Mouse (Mus musculus): ENCODE results near the gene Hoxd8.

- TF ChIP-seq CTCF (IDR thresholded peaks at IDR 0.05; ENCODE audit: low read depth) (no peak), EP300 (optimal IDR thresholded peaks at IDR 0.05) (no peak)
Measured at GRCm38 (mm10) chr2:74656632-74657021, 47.8 kb upstream of the Hoxd8 start.

All from stomach, postnatal 0 days (tissue).